Comparison of ENCODE assay signal across 15 mouse cellular contexts in the genomic region with DNA sequence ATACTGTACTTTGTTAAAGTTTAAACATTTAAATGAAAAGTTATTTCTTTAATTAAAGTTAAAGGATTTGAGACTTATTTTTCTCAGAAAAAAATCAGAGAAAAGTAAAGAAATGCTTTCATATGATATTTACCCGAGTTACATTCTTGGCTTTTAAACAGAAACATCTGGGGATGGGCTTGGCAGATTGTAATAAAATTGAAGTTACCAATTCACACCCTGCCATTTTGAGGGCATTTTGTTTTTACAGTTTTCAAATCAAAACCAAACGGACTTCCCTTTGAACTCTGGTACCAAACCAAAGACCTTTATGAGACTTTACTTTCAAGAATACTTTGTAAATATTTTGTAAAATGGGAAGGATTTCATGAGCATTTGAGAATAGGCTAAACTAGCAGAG.
"Had no signal": no experiment of that assay in that cellular context is flagged by ENCODE, and none has a peak within 500 bp of the region (broad histone marks: within the 10 kb centered on the region; RNA-seq: fewer than 3 reads in every experiment).

No protein-coding gene starts in this region.

- H3K27ac ChIP-seq: liver, embryonic 15.5 days; neural tube, embryonic 15.5 days; stomach, embryonic 15.5 days had no signal

- H3K4me3 ChIP-seq: liver, embryonic 15.5 days; midbrain, embryonic 10.5 days; myocyte; neural tube, embryonic 15.5 days; stomach, embryonic 15.5 days had no signal

- DNase-seq: kidney, adult 8-10 months; kidney, postnatal 36 days; layer of hippocampus, adult 9-11 months; layer of hippocampus, postnatal 36 days; lung, adult 2 months; lung, postnatal 10 days; lung, postnatal 4 days; midbrain, embryonic 14.5 days; thymus, postnatal 36 days had no signal

- H3K9me3 ChIP-seq: liver, embryonic 15.5 days; midbrain, embryonic 10.5 days; neural tube, embryonic 15.5 days; stomach, embryonic 15.5 days had no signal

- H3K9ac ChIP-seq: liver, embryonic 15.5 days; neural tube, embryonic 15.5 days; stomach, embryonic 15.5 days had no signal

- H3K36me3 ChIP-seq: liver, embryonic 15.5 days; midbrain, embryonic 10.5 days; neural tube, embryonic 15.5 days; stomach, embryonic 15.5 days had no signal

- H3K27me3 ChIP-seq: liver, embryonic 15.5 days; neural tube, embryonic 15.5 days; stomach, embryonic 15.5 days had no signal

- H3K4me1 ChIP-seq: liver, embryonic 15.5 days had no signal

- H3K4me2 ChIP-seq: liver, embryonic 11.5 days; liver, embryonic 15.5 days; neural tube, embryonic 15.5 days; stomach, embryonic 15.5 days had no signal
